Mouse (Mus musculus): ENCODE data around the gene Kcnq4.

Gene Kcnq4

GRCm38 (mm10) chr4:120747941-120748866 lies at the start of gene Kcnq4:
Kcnq4 (minus strand) TSS chr4:120748612.
- in situ Hi-C loops (cut with MseI, MboI) = no loop called here

- in situ Hi-C loops (cut with MseI, MboI) = no loop called here
Measured at GRCm38 (mm10) chr4:120796687-120797086, 48.3 kb upstream of the Kcnq4 start.

GRCm38 (mm10) chr4:120795646-120796045 lies 47.2 kb upstream of the Kcnq4 start:
- in situ Hi-C loops (cut with MseI, MboI) = no loop called here

- in situ Hi-C loops (cut with MseI, MboI) = no loop called here
Measured at GRCm38 (mm10) chr4:120792918-120793317, 44.5 kb upstream of the Kcnq4 start.

- in situ Hi-C loops (cut with MseI, MboI) = no loop called here
Measured at GRCm38 (mm10) chr4:120790027-120790426, 41.6 kb upstream of the Kcnq4 start.

- in situ Hi-C loops (cut with MseI, MboI) = no loop called here
Measured at GRCm38 (mm10) chr4:120755801-120756200, 7.4 kb upstream of the Kcnq4 start.

- in situ Hi-C loops (cut with MseI, MboI) = no loop called here
Measured at GRCm38 (mm10) chr4:120755299-120755698, 6.9 kb upstream of the Kcnq4 start.

GRCm38 (mm10) chr4:120749601-120750000 lies 1.2 kb upstream of the Kcnq4 start:
- in situ Hi-C loops (cut with MseI, MboI) = no loop called here

GRCm38 (mm10) chr4:120747243-120747792 lies 1.1 kb downstream of the Kcnq4 start:
- in situ Hi-C loops (cut with MseI, MboI) = no loop called here

GRCm38 (mm10) chr4:120746552-120747150 lies 1.8 kb downstream of the Kcnq4 start:
- in situ Hi-C loops (cut with MseI, MboI) = no loop called here

GRCm38 (mm10) chr4:120745731-120746551 lies 2.5 kb downstream of the Kcnq4 start:
- in situ Hi-C loops (cut with MseI, MboI) = no loop called here

GRCm38 (mm10) chr4:120743636-120744035 lies 4.8 kb downstream of the Kcnq4 start:
- in situ Hi-C loops (cut with MseI, MboI) = no loop called here

GRCm38 (mm10) chr4:120741303-120741702 lies 7.1 kb downstream of the Kcnq4 start:
- in situ Hi-C loops (cut with MseI, MboI) = no loop called here

GRCm38 (mm10) chr4:120734012-120734622 lies 14.3 kb downstream of the Kcnq4 start:
- in situ Hi-C loops (cut with MseI, MboI) = no loop called here

- in situ Hi-C loops (cut with MseI, MboI) = no loop called here
Measured at GRCm38 (mm10) chr4:120732737-120733136, 15.7 kb downstream of the Kcnq4 start.

GRCm38 (mm10) chr4:120731030-120731644 lies 17.3 kb downstream of the Kcnq4 start:
- in situ Hi-C loops (cut with MseI, MboI) = no loop called here

GRCm38 (mm10) chr4:120730574-120730973 lies 17.8 kb downstream of the Kcnq4 start:
- in situ Hi-C loops (cut with MseI, MboI) = no loop called here

GRCm38 (mm10) chr4:120730146-120730545 lies 18.3 kb downstream of the Kcnq4 start:
- in situ Hi-C loops (cut with MseI, MboI) = no loop called here

GRCm38 (mm10) chr4:120729441-120729840 lies 19.0 kb downstream of the Kcnq4 start:
- in situ Hi-C loops (cut with MseI, MboI) = no loop called here

GRCm38 (mm10) chr4:120727842-120728241 lies 20.6 kb downstream of the Kcnq4 start:
- in situ Hi-C loops (cut with MseI, MboI) = no loop called here

GRCm38 (mm10) chr4:120726174-120726573 lies 22.2 kb downstream of the Kcnq4 start:
- in situ Hi-C loops (cut with MseI, MboI) = no loop called here

All from mouse trophoblast stem cell (cell line).